In the genomic region with DNA sequence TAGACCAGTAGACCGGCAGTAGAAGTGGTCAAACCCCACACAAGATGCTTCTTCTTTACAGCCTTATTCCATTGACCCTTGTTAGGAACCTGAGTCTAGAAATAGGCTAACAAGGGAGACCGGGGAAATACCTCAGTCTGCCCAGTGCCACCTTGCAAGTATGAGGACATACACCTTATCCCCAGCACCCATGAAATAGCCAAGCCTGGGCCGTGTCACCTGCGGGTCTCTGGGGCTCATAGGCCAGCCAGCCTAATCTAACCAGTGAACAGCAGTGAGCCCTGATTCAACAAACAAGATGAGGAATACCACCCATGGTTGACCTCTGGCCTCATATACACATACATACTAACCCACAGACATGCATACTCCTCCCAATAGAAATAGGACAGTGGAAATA, we compare ENCODE assay signal across 19 mouse cellular contexts.
"Had no signal": no experiment of that assay in that cellular context is flagged by ENCODE, and none has a peak within 500 bp of the region (broad histone marks: within the 10 kb centered on the region; RNA-seq: fewer than 3 reads in every experiment).

No protein-coding gene starts in this region.

- H3K27me3 ChIP-seq: lung, embryonic 15.5 days; midbrain, embryonic 13.5 days; midbrain, embryonic 15.5 days had no signal

- H3K4me1 ChIP-seq: megakaryocyte, embryonic 14.5 days had no signal

- H3K9me3 ChIP-seq: lung, embryonic 15.5 days; megakaryocyte, embryonic 14.5 days; midbrain, embryonic 13.5 days; midbrain, embryonic 15.5 days had no signal

- H3K36me3 ChIP-seq: lung, embryonic 15.5 days; midbrain, embryonic 13.5 days; midbrain, embryonic 15.5 days had no signal

- H3K4me2 ChIP-seq: lung, embryonic 15.5 days; midbrain, embryonic 11.5 days; midbrain, embryonic 13.5 days; midbrain, embryonic 15.5 days had no signal

- H3K9ac ChIP-seq: liver, postnatal 0 days; lung, embryonic 15.5 days; midbrain, embryonic 13.5 days; midbrain, embryonic 15.5 days had no signal

- H3K27ac ChIP-seq: lung, embryonic 15.5 days; macrophage; midbrain, embryonic 13.5 days; midbrain, embryonic 15.5 days had no signal

- DNase-seq: liver, postnatal 0 days; lung, adult 2 months; lung, postnatal 14 days; lung, postnatal 36 days; retina, postnatal 1 day; right cerebral cortex, adult 18-20 months; right cerebral cortex, postnatal 25 days; right cerebral cortex, postnatal 4 days; spleen, adult 18-20 months; thymus, adult 2 months; thymus, postnatal 25 days; thymus, postnatal 4 days had no signal

- H3K4me3 ChIP-seq: lung, embryonic 15.5 days; megakaryocyte, embryonic 14.5 days; midbrain, embryonic 13.5 days; midbrain, embryonic 15.5 days had no signal

- ATAC-seq: liver, postnatal 0 days; lung, postnatal 0 days; midbrain, embryonic 13.5 days; midbrain, embryonic 15.5 days had no signal
